Mouse (Mus musculus): ENCODE results near the gene Pou4f1. TPM values are rescaled to one million over a fixed set of nuclear protein-coding genes. Genes with fewer than 3 reads are reported as not detected.

Gene Pou4f1
- polyA plus RNA-seq, 1 experiment from 2014 or later = 96.7 TPM

GRCm38 (mm10) chr14:104467133-104467965 is 450 bp downstream of the Pou4f1 start:
- Histone ChIP-seq H3K27me3 (ENCODE audit: control insufficient read depth, insufficient read depth, low read length) (peaks cover 89% of the 10 kb centered on the region), H3K4me3 (ENCODE audit: low read depth, low read length) (peak overlapping the region; percentile 61), H3K4me2 (ENCODE audit: low read depth) (peak overlapping the region; percentile 74), H3K27ac (ENCODE audit: low read depth, low read length) (peak overlapping the region; percentile 85), H3K36me3 (ENCODE audit: control insufficient read depth, insufficient read depth, low read length) (no peaks in the 10 kb centered on the region), H3K4me1 (ENCODE audit: control insufficient read depth, insufficient read depth, low read length) (peaks cover 10% of the 10 kb centered on the region; the same call in 1 of the 2 replicates), H3K9ac (ENCODE audit: low read length) (peak overlapping the region; percentile 76), H3K9me3 (ENCODE audit: control insufficient read depth, low read length) (no peaks in the 10 kb centered on the region)
- WGBS = under 1% methylated on average over 89 of the region's 101 CpGs
- DNase-seq (ENCODE audit: low spot score) = peak; percentile 56
- peak; percentile 56; the same call in 1 of the 2 replicates for ATAC-seq (ENCODE audit: insufficient read depth, low FRiP score, low TSS enrichment)

GRCm38 (mm10) chr14:104466557-104466956 is 1.2 kb downstream of the Pou4f1 start:
- under 1% methylated on average over 21 of the region's 43 CpGs for WGBS
- DNase-seq (ENCODE audit: low spot score) (peak; percentile 25), ATAC-seq (ENCODE audit: insufficient read depth, low FRiP score, low TSS enrichment) (no peak)
- Histone ChIP-seq H3K27me3 (ENCODE audit: control insufficient read depth, insufficient read depth, low read length) (peaks cover 86% of the 10 kb centered on the region), H3K9ac (ENCODE audit: low read length) (peak overlapping the region; percentile 44; the same call in 1 of the 2 replicates), H3K4me1 (ENCODE audit: control insufficient read depth, insufficient read depth, low read length) (peaks cover 10% of the 10 kb centered on the region; the same call in 1 of the 2 replicates), H3K4me3 (ENCODE audit: low read depth, low read length) (peak overlapping the region; percentile 61), H3K9me3 (ENCODE audit: control insufficient read depth, low read length) (no peaks in the 10 kb centered on the region), H3K36me3 (ENCODE audit: control insufficient read depth, insufficient read depth, low read length) (no peaks in the 10 kb centered on the region), H3K4me2 (ENCODE audit: low read depth) (peak overlapping the region; percentile 74), H3K27ac (ENCODE audit: low read depth, low read length) (peak overlapping the region; percentile 85)

GRCm38 (mm10) chr14:104465483-104466235 is 2.1 kb downstream of the Pou4f1 start:
- H3K4me3 ChIP-seq (ENCODE audit: low read depth, low read length) = peak overlapping the region; percentile 61
- H3K4me2 ChIP-seq (ENCODE audit: low read depth) = peak overlapping the region; percentile 74
- no peaks in the 10 kb centered on the region for H3K9me3 ChIP-seq (ENCODE audit: control insufficient read depth, low read length)
- peak overlapping the region; percentile 54 for H3K9ac ChIP-seq (ENCODE audit: low read length)
- WGBS = under 1% methylated on average over 64 of the region's 64 CpGs
- peak overlapping the region; percentile 3 for H3K27ac ChIP-seq (ENCODE audit: low read depth, low read length)
- H3K36me3 ChIP-seq (ENCODE audit: control insufficient read depth, insufficient read depth, low read length) = no peaks in the 10 kb centered on the region
- no peak for ATAC-seq (ENCODE audit: insufficient read depth, low FRiP score, low TSS enrichment)
- H3K4me1 ChIP-seq (ENCODE audit: control insufficient read depth, insufficient read depth, low read length) = peaks cover 10% of the 10 kb centered on the region; the same call in 1 of the 2 replicates
- DNase-seq (ENCODE audit: low spot score) = peak; percentile 61
- H3K27me3 ChIP-seq (ENCODE audit: control insufficient read depth, insufficient read depth, low read length) = peaks cover 86% of the 10 kb centered on the region

- WGBS = 2% methylated on average over 5 of the region's 5 CpGs
- Histone ChIP-seq H3K4me1 (ENCODE audit: control insufficient read depth, insufficient read depth, low read length) (peaks cover 10% of the 10 kb centered on the region; the same call in 1 of the 2 replicates), H3K27ac (ENCODE audit: low read depth, low read length) (0 out of 2 replicates have a peak overlapping the region, but pooled peaks have one; percentile 58), H3K27me3 (ENCODE audit: control insufficient read depth, insufficient read depth, low read length) (peaks cover 84% of the 10 kb centered on the region), H3K36me3 (ENCODE audit: control insufficient read depth, insufficient read depth, low read length) (no peaks in the 10 kb centered on the region), H3K9ac (ENCODE audit: low read length) (no peak overlapping the region), H3K4me2 (ENCODE audit: low read depth) (peak overlapping the region; percentile 74; the same call in 1 of the 2 replicates), H3K4me3 (ENCODE audit: low read depth, low read length) (peak overlapping the region; percentile 61), H3K9me3 (ENCODE audit: control insufficient read depth, low read length) (no peaks in the 10 kb centered on the region)
- ATAC-seq (ENCODE audit: insufficient read depth, low FRiP score, low TSS enrichment) (no peak), DNase-seq (ENCODE audit: low spot score) (peak; percentile 34)
Observed at GRCm38 (mm10) chr14:104464841-104465240, 3.0 kb downstream of the Pou4f1 start.

- WGBS = 1% methylated on average over 5 of the region's 5 CpGs
- no peaks in the 10 kb centered on the region for H3K9me3 ChIP-seq (ENCODE audit: control insufficient read depth, low read length)
- H3K27ac ChIP-seq (ENCODE audit: low read depth, low read length) = no peak overlapping the region
- peaks cover 78% of the 10 kb centered on the region for H3K27me3 ChIP-seq (ENCODE audit: control insufficient read depth, insufficient read depth, low read length)
- DNase-seq (ENCODE audit: low spot score) = no peak
- H3K4me3 ChIP-seq (ENCODE audit: low read depth, low read length) = no peak overlapping the region
- peak overlapping the region; percentile 19; the same call in 1 of the 2 replicates for H3K4me2 ChIP-seq (ENCODE audit: low read depth)
- no peaks in the 10 kb centered on the region for H3K36me3 ChIP-seq (ENCODE audit: control insufficient read depth, insufficient read depth, low read length)
- ATAC-seq (ENCODE audit: insufficient read depth, low FRiP score, low TSS enrichment) = no peak
- H3K9ac ChIP-seq (ENCODE audit: low read length) = no peak overlapping the region
- peaks cover 13% of the 10 kb centered on the region; the same call in 1 of the 2 replicates for H3K4me1 ChIP-seq (ENCODE audit: control insufficient read depth, insufficient read depth, low read length)
Observed at GRCm38 (mm10) chr14:104463631-104464250, 4.1 kb downstream of the Pou4f1 start.

GRCm38 (mm10) chr14:104461286-104462240 is 6.2 kb downstream of the Pou4f1 start:
- no peak overlapping the region; the same call in 1 of the 2 replicates for H3K4me2 ChIP-seq (ENCODE audit: low read depth)

GRCm38 (mm10) chr14:104460325-104461285 is 7.2 kb downstream of the Pou4f1 start:
- peak; percentile 92 for ATAC-seq (ENCODE audit: insufficient read depth, low FRiP score, low TSS enrichment)
- Histone ChIP-seq H3K9me3 (ENCODE audit: control insufficient read depth, low read length) (no peaks in the 10 kb centered on the region), H3K4me3 (ENCODE audit: low read depth, low read length) (peak overlapping the region; percentile 24), H3K27me3 (ENCODE audit: control insufficient read depth, insufficient read depth, low read length) (peaks cover 67% of the 10 kb centered on the region), H3K9ac (ENCODE audit: low read length) (peak overlapping the region; percentile 24; the same call in 1 of the 2 replicates), H3K4me2 (ENCODE audit: low read depth) (peak overlapping the region; percentile 53), H3K27ac (ENCODE audit: low read depth, low read length) (peak overlapping the region; percentile 45; the same call in 1 of the 2 replicates), H3K4me1 (ENCODE audit: control insufficient read depth, insufficient read depth, low read length) (peaks cover 8% of the 10 kb centered on the region; the same call in 1 of the 2 replicates), H3K36me3 (ENCODE audit: control insufficient read depth, insufficient read depth, low read length) (no peaks in the 10 kb centered on the region)
- under 1% methylated on average over 59 of the region's 59 CpGs for WGBS
- peak; percentile 90 for DNase-seq (ENCODE audit: low spot score)

More at GRCm38 (mm10) chr14:104461286-104462240, 6.2 kb downstream of the Pou4f1 start:
- ATAC-seq (ENCODE audit: insufficient read depth, low FRiP score, low TSS enrichment) (no peak), DNase-seq (ENCODE audit: low spot score) (peak; percentile 18)
- peaks cover 12% of the 10 kb centered on the region; the same call in 1 of the 2 replicates for H3K4me1 ChIP-seq (ENCODE audit: control insufficient read depth, insufficient read depth, low read length)
- H3K27me3 ChIP-seq (ENCODE audit: control insufficient read depth, insufficient read depth, low read length) = peaks cover 73% of the 10 kb centered on the region
- H3K9ac ChIP-seq (ENCODE audit: low read length) = no peak overlapping the region
- no peaks in the 10 kb centered on the region for H3K9me3 ChIP-seq (ENCODE audit: control insufficient read depth, low read length)
- no peak overlapping the region for H3K4me3 ChIP-seq (ENCODE audit: low read depth, low read length)
- H3K27ac ChIP-seq (ENCODE audit: low read depth, low read length) = no peak overlapping the region
- WGBS = 2% methylated on average over 10 of the region's 10 CpGs
- H3K36me3 ChIP-seq (ENCODE audit: control insufficient read depth, insufficient read depth, low read length) = no peaks in the 10 kb centered on the region
